Mouse (Mus musculus) intestine, embryonic 15.5 days (tissue): ENCODE measurements around the gene Arfgap1. TPM values are rescaled to one million over a fixed set of nuclear protein-coding genes. Genes with fewer than 3 reads are reported as not detected.

Experiments used
- ATAC-seq: fragments of 200-750 bp; cut with Nextera tagmentation; 2 replicates; pipeline ENCODE4 v1.8.0; 2017; ENCODE audit warnings: moderate TSS enrichment, moderate library complexity
- H3K27ac ChIP-seq: fragments of 300-500 bp; sonication (generic); 2 replicates; pipeline ENCODE4 v1.5.1; 2015; ENCODE audit warnings: mild to moderate bottlenecking, inconsistent platforms
- H3K27me3 ChIP-seq: fragments of 300-500 bp; sonication (generic); replicated peaks from 2 replicates; pipeline ENCODE4 v1.6.1; 2015; ENCODE audit warnings: inconsistent platforms
- H3K36me3 ChIP-seq: fragments of 300-500 bp; sonication (generic); 2 replicates; pipeline ENCODE4 v1.6.1; 2015; ENCODE audit warnings: inconsistent platforms
- H3K4me1 ChIP-seq: fragments of 300-500 bp; sonication (generic); replicated peaks from 2 replicates; pipeline ENCODE4 v1.6.1; 2015; ENCODE audit warnings: inconsistent platforms
- H3K4me2 ChIP-seq: fragments of 300-500 bp; sonication (generic); replicated peaks from 2 replicates; pipeline ENCODE4 v1.6.1; 2015; ENCODE audit warnings: mild to moderate bottlenecking, inconsistent platforms
- H3K4me3 ChIP-seq: fragments of 300-500 bp; sonication (generic); replicated peaks from 2 replicates; pipeline ENCODE4 v1.5.1; 2015; ENCODE audit warnings: inconsistent platforms
- H3K9ac ChIP-seq: fragments of 300-500 bp; sonication (generic); 2 replicates; pipeline ENCODE4 v1.6.1; 2015; ENCODE audit warnings: inconsistent platforms
- H3K9me3 ChIP-seq: fragments of 300-500 bp; sonication (generic); 2 replicates; pipeline ENCODE4 v1.6.1; 2016; ENCODE audit warnings: inconsistent platforms
- WGBS: fragments of 180-500 bp; shearing (Covaris S2); methylation state at CpG from one replicate; pipeline ENCODE4 v1.1.7; 2015; 5-methylcytosine and 5-hydroxymethylcytosine counted together
- polyA plus RNA-seq: library from polyadenylated mRNA; unstranded; fragments of >200 nt; fragmentation: Nextera tagmentation; extraction: Ambion mirVana; gene quantifications from 2 replicates; pipeline ENCODE4 v1.2.1, GENCODE M21; 2015

Gene Arfgap1
- polyA plus RNA-seq, 1 experiment from 2014 or later = 77.9 TPM

GRCm38 (mm10) chr2:180987432-180988030 is 20.5 kb downstream of the Arfgap1 start:
- WGBS = 78% methylated on average over 5 of the region's 5 CpGs
- H3K4me2 ChIP-seq = no peak overlapping the region

DNA sequence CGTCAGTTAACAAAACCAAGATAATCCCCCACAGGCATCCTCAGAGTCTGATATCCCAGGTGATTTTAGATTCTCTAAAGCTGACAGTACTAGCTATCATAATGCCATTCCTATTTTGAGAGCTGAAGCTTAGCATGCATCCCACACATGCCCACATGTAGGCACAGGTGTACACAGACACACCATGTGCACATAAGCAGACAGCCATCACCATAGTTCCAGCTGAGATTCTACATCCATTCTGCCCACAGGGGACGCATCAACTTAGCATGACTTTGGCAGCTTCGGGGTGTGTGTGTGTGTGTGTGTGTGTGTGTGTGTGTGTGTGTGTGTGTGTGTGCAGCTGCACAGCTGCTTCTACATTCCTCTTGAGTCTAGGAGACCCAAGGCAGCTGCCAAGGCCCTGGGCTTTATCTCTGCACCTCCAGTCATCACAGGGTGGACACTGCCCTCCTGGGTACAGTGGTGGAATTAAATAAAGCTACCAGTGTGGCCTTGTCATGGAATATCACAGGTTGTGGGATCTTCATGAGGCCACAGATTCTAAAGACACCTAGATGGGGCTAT is 21.4 kb downstream of the Arfgap1 start:
- Histone ChIP-seq H3K27ac (no peak overlapping the region), H3K4me2 (no peak overlapping the region), H3K9me3 (no peaks in the 10 kb centered on the region), H3K27me3 (no peaks in the 10 kb centered on the region), H3K36me3 (no peaks in the 10 kb centered on the region), H3K4me1 (no peaks in the 10 kb centered on the region), H3K4me3 (no peak overlapping the region), H3K9ac (no peak overlapping the region)
- 67% methylated on average over 3 of the region's 3 CpGs for WGBS
- no peak for ATAC-seq

More at GRCm38 (mm10) chr2:180987432-180988030, 20.5 kb downstream of the Arfgap1 start:
- H3K4me3 ChIP-seq = no peak overlapping the region
- no peak overlapping the region for H3K27ac ChIP-seq
- ATAC-seq = no peak
- H3K9ac ChIP-seq = no peak overlapping the region
- no peaks in the 10 kb centered on the region for H3K9me3 ChIP-seq
- no peaks in the 10 kb centered on the region for H3K36me3 ChIP-seq
- no peaks in the 10 kb centered on the region for H3K27me3 ChIP-seq
- no peaks in the 10 kb centered on the region for H3K4me1 ChIP-seq

DNA sequence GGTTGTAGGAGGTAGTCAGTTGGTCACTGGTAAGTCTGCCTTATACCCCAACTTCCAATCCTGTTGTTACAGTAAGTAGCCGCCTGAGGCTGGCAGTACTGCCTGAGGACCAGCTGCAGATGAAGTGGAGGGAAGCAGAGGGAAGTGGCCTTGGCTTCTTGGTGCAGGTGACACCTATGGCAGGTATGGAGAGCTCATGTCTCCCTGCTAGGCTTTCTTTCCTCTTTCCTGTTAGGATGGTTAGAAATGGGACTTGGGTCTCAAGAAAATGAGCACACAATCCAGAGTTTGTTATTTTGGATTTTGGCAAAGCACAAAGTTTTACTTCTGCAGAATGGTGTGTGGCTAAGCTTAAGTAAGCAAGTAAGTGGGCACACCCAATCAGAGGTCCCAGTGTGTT is 21.9 kb downstream of the Arfgap1 start:
- 76% methylated on average over 1 of the region's 1 CpGs for WGBS
- Histone ChIP-seq H3K4me1 (no peaks in the 10 kb centered on the region), H3K9ac (no peak overlapping the region), H3K9me3 (no peaks in the 10 kb centered on the region), H3K4me2 (no peak overlapping the region), H3K4me3 (no peak overlapping the region), H3K27ac (no peak overlapping the region), H3K36me3 (no peaks in the 10 kb centered on the region), H3K27me3 (no peaks in the 10 kb centered on the region)
- ATAC-seq = no peak

DNA sequence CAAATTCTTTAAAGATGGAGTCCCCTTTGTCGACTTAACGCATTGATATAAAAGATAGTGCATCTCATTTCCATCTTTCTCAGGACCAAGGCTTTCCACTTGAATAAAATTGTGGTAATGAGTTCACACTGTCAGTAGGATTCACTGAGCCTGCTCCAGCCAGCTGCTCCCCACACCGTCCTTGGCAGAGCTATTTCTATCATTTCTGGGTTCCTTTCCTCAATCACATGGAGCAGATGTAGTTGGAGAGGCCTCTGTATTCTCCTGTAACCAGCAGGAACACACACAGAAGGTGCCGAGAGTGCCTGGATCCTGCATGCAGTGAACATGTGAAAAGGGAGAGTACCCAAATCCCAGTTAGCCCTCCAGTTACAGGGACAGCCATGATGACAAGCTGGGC is 23.3 kb downstream of the Arfgap1 start:
- Histone ChIP-seq H3K4me1 (no peaks in the 10 kb centered on the region), H3K4me2 (no peak overlapping the region), H3K36me3 (no peaks in the 10 kb centered on the region), H3K27me3 (no peaks in the 10 kb centered on the region), H3K9ac (no peak overlapping the region), H3K9me3 (no peaks in the 10 kb centered on the region), H3K27ac (no peak overlapping the region), H3K4me3 (no peak overlapping the region)
- no peak for ATAC-seq
- WGBS = 72% methylated on average over 4 of the region's 4 CpGs

DNA sequence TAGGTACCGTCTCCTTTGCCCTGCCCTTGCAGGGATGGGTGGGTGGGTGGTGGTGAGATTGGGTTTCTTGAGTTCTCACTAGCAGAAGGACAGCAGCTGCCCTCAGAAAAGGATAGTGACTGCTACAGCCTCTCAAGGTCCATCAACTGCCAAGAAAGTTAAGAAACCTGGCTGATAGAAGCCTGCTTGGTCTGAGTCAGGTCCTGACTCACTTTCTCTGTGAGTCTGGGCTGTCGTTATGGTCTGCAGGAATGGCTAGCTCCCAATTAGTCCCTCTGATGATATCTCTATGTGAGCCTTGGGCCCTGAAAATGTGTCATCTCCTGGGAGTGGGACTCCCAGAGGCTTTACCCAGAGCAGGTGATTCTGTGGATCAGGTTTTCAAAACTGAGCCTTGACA is 27.3 kb downstream of the Arfgap1 start:
- no peak for ATAC-seq
- Histone ChIP-seq H3K4me1 (no peaks in the 10 kb centered on the region), H3K36me3 (no peaks in the 10 kb centered on the region), H3K27ac (no peak overlapping the region), H3K4me2 (no peak overlapping the region), H3K9me3 (no peaks in the 10 kb centered on the region), H3K27me3 (no peaks in the 10 kb centered on the region), H3K9ac (no peak overlapping the region), H3K4me3 (no peak overlapping the region)
- 69% methylated on average over 2 of the region's 2 CpGs for WGBS

GRCm38 (mm10) chr2:180995457-180995856 is 28.4 kb downstream of the Arfgap1 start:
- H3K4me2 ChIP-seq = no peak overlapping the region
- no peaks in the 10 kb centered on the region for H3K4me1 ChIP-seq
- no peak overlapping the region for H3K27ac ChIP-seq
- no peak for ATAC-seq
- no peak overlapping the region for H3K4me3 ChIP-seq
- WGBS = 72% methylated on average over 4 of the region's 4 CpGs
- H3K9ac ChIP-seq = no peak overlapping the region
- no peaks in the 10 kb centered on the region for H3K9me3 ChIP-seq
- no peaks in the 10 kb centered on the region for H3K27me3 ChIP-seq
- no peaks in the 10 kb centered on the region for H3K36me3 ChIP-seq

DNA sequence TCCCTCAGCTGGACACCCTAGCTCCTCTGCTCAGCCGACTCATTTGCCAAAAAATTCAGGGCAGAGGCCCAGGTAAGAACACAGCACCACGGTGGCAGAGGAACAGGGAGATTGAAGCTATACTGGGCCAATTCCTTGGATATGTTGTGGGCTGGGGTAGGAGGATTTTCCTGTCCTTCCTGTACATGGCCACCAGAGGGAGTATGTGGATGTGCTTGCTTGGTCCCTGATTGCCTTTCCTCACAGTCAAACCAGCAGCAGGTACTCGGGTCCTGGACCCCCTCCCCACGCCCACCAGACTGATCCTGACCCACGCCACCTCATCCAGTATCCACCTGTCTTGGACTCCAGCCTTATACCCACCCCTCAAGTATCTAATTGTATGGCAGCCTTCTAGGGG is 29.4 kb downstream of the Arfgap1 start:
- H3K36me3 ChIP-seq = no peaks in the 10 kb centered on the region
- H3K27ac ChIP-seq = no peak overlapping the region
- no peak overlapping the region for H3K4me2 ChIP-seq
- WGBS = 13% methylated on average over 5 of the region's 5 CpGs
- no peaks in the 10 kb centered on the region for H3K9me3 ChIP-seq
- no peaks in the 10 kb centered on the region for H3K27me3 ChIP-seq
- ATAC-seq = peak; percentile 48
- H3K4me1 ChIP-seq = no peaks in the 10 kb centered on the region
- no peak overlapping the region for H3K9ac ChIP-seq
- no peak overlapping the region for H3K4me3 ChIP-seq

DNA sequence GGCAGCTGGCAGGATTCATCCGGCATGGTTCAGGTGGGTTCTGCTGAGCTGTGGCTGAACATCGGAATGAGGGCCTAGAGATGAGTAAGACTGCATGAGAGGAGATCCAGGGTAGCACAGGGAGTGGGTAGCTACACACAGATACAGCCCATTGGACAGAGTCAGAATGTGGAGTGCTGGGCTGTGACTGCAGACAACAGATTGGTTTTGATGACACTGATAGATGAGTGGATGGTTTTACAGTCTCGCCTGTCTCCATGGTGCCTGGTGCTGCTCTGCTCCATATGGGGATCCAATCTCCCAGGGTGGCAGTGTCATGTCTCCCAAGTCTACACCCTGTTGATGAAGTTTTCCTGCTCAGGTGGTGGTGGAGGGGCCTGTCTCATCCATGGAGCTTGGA is 29.9 kb downstream of the Arfgap1 start:
- 65% methylated on average over 3 of the region's 3 CpGs for WGBS
- no peak overlapping the region for H3K27ac ChIP-seq
- H3K9me3 ChIP-seq = no peaks in the 10 kb centered on the region
- H3K27me3 ChIP-seq = no peaks in the 10 kb centered on the region
- H3K4me3 ChIP-seq = no peak overlapping the region
- no peaks in the 10 kb centered on the region for H3K36me3 ChIP-seq
- ATAC-seq = no peak
- no peak overlapping the region for H3K9ac ChIP-seq
- no peaks in the 10 kb centered on the region for H3K4me1 ChIP-seq
- no peak overlapping the region for H3K4me2 ChIP-seq

DNA sequence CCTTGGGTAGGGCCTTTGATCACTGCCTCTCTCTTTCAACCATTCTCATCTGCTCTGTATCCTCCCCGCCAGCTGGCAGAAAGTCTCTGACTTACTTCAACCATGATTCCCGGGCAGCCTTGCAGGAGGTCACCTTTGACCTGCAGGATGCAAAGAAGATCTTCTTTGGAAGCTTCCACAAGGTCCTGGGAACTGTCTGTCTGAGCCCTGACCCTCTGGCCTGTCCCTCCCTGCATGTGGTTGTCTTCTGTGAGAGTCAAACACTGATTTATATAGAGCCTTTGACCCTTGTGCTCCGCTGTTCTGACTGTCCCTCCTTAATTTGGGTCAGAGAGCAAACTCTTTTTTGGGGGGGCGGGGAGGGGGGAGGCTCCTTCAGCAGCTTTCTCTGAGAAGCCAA is 40.0 kb downstream of the Arfgap1 start:
- ATAC-seq = no peak
- WGBS = 47% methylated on average over 4 of the region's 4 CpGs

GRCm38 (mm10) chr2:181008339-181008738 is 41.3 kb downstream of the Arfgap1 start:
- H3K4me2 ChIP-seq = no peak overlapping the region
- H3K36me3 ChIP-seq = no peaks in the 10 kb centered on the region
- no peak overlapping the region for H3K27ac ChIP-seq
- no peak for ATAC-seq
- H3K4me1 ChIP-seq = no peaks in the 10 kb centered on the region
- 77% methylated on average over 5 of the region's 5 CpGs for WGBS
- H3K27me3 ChIP-seq = no peaks in the 10 kb centered on the region; the same call in 1 of the 2 replicates
- H3K9ac ChIP-seq = no peak overlapping the region
- no peak overlapping the region for H3K4me3 ChIP-seq
- no peaks in the 10 kb centered on the region for H3K9me3 ChIP-seq

More for the DNA sequence above, 40.0 kb downstream of the Arfgap1 start:
- no peaks in the 10 kb centered on the region for H3K4me1 ChIP-seq
- H3K36me3 ChIP-seq = no peaks in the 10 kb centered on the region
- H3K9me3 ChIP-seq = no peaks in the 10 kb centered on the region
- no peak overlapping the region for H3K9ac ChIP-seq
- H3K27me3 ChIP-seq = no peaks in the 10 kb centered on the region; the same call in 1 of the 2 replicates
- no peak overlapping the region for H3K4me3 ChIP-seq
- no peak overlapping the region for H3K4me2 ChIP-seq
- H3K27ac ChIP-seq = no peak overlapping the region

DNA sequence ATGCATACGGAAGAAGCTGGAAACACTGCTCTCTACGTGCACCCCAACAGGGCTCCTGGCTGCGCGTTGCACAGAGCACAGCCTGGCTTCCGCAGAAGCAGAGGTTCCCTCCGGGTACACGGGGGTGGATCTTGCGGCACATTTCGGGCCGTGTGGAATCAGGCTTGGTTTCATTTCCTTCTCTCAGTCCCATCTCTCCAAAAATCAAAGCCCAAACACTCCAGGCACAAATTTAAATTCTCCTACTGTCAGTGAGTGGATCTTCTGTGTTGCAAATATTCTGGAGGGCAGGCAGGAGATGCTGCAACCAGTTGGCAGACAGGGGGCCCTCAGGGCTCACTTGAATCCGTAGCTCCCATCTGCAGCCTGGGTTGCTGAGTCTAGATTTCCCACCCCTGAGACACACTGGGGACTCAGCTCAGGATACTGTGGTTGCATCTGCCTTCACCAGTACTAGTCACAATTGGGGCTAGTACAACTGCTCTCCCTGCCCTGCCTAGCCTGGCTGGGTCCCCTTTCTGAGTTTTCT is 64.4 kb downstream of the Arfgap1 start:
- no peak overlapping the region for H3K4me2 ChIP-seq
- no peak overlapping the region for H3K27ac ChIP-seq
- no peaks in the 10 kb centered on the region for H3K9me3 ChIP-seq
- H3K9ac ChIP-seq = no peak overlapping the region
- H3K36me3 ChIP-seq = no peaks in the 10 kb centered on the region
- ATAC-seq = no peak
- 80% methylated on average over 11 of the region's 11 CpGs for WGBS
- H3K27me3 ChIP-seq = peaks cover 11% of the 10 kb centered on the region
- no peak overlapping the region for H3K4me3 ChIP-seq
- no peaks in the 10 kb centered on the region for H3K4me1 ChIP-seq
